Mouse (Mus musculus): Measurements from ENCODE around the gene Pla2g2d.
"Not testable (repeated sequence)": the region's sequence is repeated elsewhere in the genome, so short reads cannot be mapped to it uniquely, and the experiment has no call there.

Pla2g2d gene

GRCm38 (mm10) chr4:138782098-138782497 is 6.6 kb downstream of the Pla2g2d start:
- no peak for DNase-seq (ENCODE audit: low read depth)

- no peak for DNase-seq (ENCODE audit: low read depth)
These were observed 10.2 kb downstream of the Pla2g2d start for GRCm38 (mm10) chr4:138785721-138786120.

- DNase-seq (ENCODE audit: low read depth) = no peak
These were observed 10.6 kb downstream of the Pla2g2d start for GRCm38 (mm10) chr4:138786141-138786540.

DNA sequence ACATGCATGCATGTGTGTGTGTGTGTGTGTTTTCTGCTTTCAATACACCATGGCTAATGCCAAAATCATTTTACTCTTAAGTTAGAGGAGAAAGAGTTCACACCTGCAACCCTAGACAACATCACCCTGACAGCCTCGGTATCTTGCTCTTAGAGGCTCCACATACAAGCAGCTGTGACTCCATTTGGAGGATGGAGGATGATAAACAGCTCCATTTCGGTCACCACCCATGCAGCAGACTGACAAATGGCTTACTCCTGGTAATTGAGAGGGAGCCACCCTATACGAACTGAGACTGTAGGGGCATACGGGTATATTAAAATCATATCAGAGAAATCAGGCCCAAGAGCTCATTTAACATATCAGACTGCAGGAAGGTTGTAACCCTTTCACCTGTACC is 12.8 kb downstream of the Pla2g2d start:
- DNase-seq (ENCODE audit: low read depth) = no peak

- no peak for DNase-seq (ENCODE audit: low read depth)
These were observed 15.9 kb downstream of the Pla2g2d start for GRCm38 (mm10) chr4:138791452-138791851.

DNA sequence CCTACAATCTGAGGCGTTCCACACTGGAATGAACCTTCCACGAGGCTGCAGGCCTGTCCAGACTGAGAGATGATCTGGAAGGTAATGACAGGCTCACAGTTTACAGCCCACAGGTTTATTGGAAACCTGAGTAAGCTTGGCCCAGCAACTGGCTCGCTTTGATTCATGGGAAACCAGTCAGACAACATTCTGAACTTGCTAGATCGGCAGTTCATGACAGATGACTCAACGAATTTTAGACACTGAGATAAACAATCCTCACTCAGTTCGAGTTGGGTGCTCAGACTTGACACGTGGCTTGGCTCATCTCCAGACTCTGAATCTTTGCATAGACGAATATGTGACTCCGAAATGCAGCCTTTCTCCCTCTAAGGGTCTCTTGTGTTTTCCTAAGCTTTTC is 17.1 kb downstream of the Pla2g2d start:
- DNase-seq (ENCODE audit: low read depth) = no peak

DNA sequence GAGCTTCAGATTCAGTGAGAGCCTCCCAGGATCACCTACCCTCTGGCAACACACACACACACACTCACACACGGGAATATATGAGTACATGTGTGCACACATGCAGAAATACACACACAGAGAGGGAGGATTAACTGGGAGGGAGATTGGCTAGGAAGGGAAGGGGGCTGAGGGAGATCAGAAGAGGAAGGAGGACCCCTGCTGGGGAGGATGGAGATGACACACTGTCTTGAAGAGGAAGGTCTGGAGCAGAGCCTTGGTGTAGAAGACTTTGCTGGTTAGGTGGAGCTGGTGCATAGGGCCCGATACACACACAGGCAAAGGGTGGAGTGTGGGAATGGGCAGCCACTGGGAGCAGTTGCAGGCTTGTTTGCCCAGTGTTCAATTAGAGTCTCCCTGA is 17.7 kb downstream of the Pla2g2d start:
- DNase-seq (ENCODE audit: low read depth) = no peak

- DNase-seq (ENCODE audit: low read depth) = no peak
These were observed 18.8 kb downstream of the Pla2g2d start for GRCm38 (mm10) chr4:138794344-138794743.

GRCm38 (mm10) chr4:138796513-138797216 is 21.1 kb downstream of the Pla2g2d start:
- DNase-seq (ENCODE audit: low read depth) = no peak

DNA sequence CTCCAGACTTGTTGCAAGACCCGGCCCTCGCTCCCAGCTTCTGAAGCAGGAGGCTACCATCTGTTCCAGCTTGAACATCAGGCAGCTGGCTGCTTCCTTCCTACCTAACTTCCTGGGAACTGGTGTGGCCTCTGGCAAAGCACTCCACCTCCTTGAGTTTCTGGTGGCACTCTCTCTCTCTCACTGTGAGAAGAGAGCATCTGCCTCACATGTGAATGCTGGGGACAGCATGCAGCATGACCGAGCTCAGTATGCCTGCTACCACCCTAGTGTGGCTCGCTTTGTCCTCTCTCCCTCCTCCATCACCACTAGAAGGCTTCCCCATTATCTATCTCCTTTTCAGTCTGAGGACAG is 21.7 kb downstream of the Pla2g2d start:
- DNase-seq (ENCODE audit: low read depth) = no peak

GRCm38 (mm10) chr4:138800134-138800744 is 24.7 kb downstream of the Pla2g2d start:
- no peak for DNase-seq (ENCODE audit: low read depth)

DNA sequence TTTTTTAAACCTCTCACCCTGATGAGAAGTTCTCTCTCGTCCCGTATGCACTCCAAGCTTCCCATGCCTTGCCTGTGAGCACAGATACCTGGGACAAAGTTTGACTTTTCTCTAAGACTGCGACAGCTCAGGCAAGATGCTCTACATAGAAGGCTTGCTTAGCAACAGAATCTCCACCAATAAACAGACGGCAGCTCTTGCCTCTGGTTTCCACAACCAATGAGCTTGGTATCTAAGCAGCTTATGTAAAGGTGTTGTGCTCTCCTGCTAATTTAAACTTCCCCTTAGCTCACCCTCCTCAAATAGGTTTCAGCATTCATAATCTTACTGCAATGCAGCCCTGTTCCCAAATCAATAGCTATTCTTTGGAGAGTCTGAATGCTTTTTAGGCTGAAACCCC is 26.1 kb downstream of the Pla2g2d start:
- DNase-seq (ENCODE audit: low read depth) = no peak

GRCm38 (mm10) chr4:138802917-138803316 is 27.4 kb downstream of the Pla2g2d start:
- DNase-seq (ENCODE audit: low read depth) = no peak

GRCm38 (mm10) chr4:138805248-138805647 is 29.7 kb downstream of the Pla2g2d start:
- no peak for DNase-seq (ENCODE audit: low read depth)

DNA sequence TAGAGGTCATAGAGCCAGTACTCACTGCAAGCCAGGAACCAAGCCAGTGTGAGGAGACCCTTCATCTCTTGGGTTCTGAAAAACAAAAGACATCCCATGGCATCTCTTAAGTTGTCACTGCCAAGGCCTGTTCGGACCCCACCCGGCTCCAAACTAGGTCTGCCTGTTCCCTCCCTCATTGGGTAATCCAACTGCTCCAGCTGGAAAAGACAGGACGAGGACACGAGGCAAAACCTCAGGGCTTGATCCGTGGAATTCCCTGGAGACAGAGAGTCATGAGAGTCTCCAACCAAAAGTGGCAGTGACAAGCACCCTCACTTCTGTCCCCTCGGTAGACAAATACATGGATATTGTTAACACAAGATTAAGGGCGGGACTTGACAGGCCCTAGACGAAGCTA is 30.6 kb downstream of the Pla2g2d start:
- DNase-seq (ENCODE audit: low read depth) = no peak

- DNase-seq (ENCODE audit: low read depth) = no peak
These were observed 31.5 kb downstream of the Pla2g2d start for GRCm38 (mm10) chr4:138806920-138807541.

- DNase-seq (ENCODE audit: low read depth) = no peak
These were observed 40.6 kb downstream of the Pla2g2d start for GRCm38 (mm10) chr4:138816166-138816565.

DNA sequence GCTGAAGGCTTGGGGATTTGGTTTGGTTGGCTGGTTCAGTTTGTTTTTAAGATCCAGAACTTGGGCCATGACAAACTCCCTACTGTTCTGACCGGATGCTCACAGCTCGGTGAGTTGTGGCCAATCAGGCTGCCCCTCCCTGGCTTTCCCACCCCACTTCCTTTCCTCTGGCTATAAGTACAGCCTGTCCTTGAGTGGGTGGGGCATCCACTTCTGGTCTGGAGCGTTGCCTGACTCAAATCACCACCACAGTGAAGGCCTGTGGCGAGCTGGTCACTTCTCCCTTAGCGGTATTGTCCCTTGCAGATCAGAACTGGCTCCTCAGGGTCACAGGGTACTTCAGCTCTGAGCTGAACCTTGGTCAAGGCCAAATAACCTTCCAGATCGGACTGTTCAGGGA is 42.2 kb downstream of the Pla2g2d start:
- no peak for DNase-seq (ENCODE audit: low read depth)

DNA sequence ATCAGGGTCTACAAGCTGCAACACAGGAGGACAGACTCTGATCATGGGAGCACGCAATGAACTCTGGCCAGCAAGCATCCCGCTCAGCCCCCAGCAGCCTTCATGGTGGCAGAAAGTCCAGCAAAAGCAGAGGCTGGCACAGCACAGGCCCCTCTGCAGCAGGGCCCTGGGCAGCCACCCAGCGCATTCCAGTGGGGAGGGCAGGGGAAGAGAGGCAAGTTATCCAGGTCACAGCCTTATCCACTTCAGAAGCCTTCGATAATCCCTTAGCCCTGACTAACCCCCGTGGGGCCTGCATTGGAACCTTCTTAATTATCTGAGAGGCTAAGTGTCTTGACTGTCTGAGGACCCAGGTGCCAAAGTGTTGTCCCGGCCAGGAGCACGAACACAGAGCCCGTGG is 43.6 kb downstream of the Pla2g2d start:
- no peak for DNase-seq (ENCODE audit: low read depth)

DNA sequence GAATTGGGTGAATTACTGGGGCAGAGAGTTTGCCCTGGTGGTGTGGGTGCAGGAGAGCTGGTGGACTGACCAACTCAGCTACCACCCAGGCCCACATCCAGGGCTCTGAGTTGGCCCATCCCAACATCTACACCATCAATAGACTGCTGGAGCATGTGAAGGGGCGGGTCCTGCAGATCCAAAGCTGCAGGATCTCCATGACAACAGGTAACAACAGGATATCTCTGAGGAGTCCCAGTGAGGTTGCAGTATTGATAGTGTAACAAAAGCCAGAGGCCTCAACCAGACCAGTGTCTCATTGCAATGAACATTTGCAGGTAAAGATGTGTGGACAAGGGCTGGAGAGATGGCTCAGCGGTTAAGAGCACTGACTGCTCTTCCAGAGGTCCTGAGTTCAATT is 45.5 kb downstream of the Pla2g2d start:
- DNase-seq (ENCODE audit: low read depth) = no peak

DNA sequence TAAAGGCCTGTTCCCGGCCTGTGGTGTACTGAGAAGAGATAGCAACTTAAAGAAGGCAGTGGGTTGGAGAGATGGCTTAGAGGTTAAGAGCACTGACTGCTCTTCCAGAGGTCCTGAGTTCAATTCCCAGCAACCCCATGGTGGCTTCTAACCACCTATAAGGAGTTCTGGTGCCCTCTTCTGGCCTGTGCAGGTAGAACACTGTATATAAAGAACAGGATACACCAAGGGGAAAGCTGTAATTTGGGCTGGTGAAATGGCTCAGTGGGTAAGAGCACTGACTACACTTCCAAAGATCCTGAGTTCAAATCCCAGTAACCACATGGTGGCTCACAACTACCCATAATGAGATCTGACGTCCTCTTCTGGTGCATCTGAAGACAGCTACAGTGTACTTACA is 48.6 kb downstream of the Pla2g2d start:
- DNase-seq (ENCODE audit: low read depth) = not testable (repeated sequence)

GRCm38 (mm10) chr4:138824660-138825059 is 49.1 kb downstream of the Pla2g2d start:
- no peak for DNase-seq (ENCODE audit: low read depth)

DNA sequence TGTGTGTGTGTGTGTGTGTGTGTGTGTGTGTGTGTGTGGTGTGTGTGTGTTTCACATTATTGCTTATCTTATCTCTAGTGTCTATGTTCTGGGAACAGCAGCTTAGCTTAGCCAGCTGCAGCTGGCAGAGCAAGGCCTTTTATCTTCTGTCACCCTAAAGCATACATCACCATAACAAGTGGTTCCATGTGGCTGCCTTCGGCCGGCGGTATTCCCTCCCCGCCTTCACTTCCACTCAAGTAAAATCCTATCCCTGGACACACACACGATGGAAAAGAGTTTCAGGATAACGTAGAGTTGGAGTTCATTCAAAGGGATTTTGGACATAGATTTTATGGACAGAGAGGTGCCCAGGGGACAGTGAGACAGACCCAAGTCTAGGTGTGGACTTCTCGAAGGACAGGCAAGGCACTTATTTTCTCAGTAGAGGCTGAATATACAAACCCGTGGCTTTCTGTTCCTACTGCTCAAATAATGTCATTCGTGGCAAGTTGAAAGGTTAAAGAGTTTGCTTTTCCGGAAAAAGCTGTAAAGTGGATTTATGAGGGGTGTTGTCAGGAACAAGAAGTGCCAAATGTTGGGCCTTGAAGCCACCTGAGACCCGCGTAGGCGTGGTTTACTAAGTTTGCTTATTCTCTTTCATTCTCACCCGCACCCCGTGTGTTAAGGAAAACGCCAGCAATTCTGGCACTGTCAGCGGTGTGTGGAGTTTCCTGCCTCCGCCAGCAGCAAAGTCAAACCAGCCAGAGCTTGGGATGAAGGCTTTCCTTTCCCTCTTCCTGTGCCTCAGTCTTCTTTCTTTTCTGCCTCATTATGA is 50.4 kb downstream of the Pla2g2d start:
- DNase-seq (ENCODE audit: low read depth) = no peak

Data from c-Kit-positive CD71-positive TER-119-negative erythroid progenitor cells, embryonic 14.5 days (primary cell).